Mouse (Mus musculus) bone marrow, adult 2 months (tissue): ENCODE measurements around the gene Ypel3. TPM values are rescaled to one million over a fixed set of nuclear protein-coding genes. Genes with fewer than 3 reads are reported as not detected.
"Not testable (repeated sequence)": the region's sequence is repeated elsewhere in the genome, so short reads cannot be mapped to it uniquely, and the experiment has no call there.

Experiments
- H3K27ac ChIP-seq: fragments of 200-500 bp; 2 replicates; pipeline ENCODE4 v1.5.1; 2012; ENCODE audit warnings: low read depth, mild to moderate bottlenecking, control low read depth, inconsistent platforms, low read length; ENCODE audit not compliant: control insufficient read depth, poor library complexity, insufficient read depth
- H3K4me1 ChIP-seq: fragments of 200-500 bp; 2 replicates; pipeline ENCODE4 v1.6.1; 2011; ENCODE audit warnings: low read length; ENCODE audit not compliant: control insufficient read depth, insufficient read depth
- H3K4me3 ChIP-seq: fragments of 200-500 bp; replicated peaks from 2 replicates; pipeline ENCODE3; 2011; ENCODE audit warnings: mild to moderate bottlenecking, low read depth, low read length, control low read depth; ENCODE audit not compliant: control insufficient read depth
- CTCF ChIP-seq: fragments of 200-500 bp; IDR thresholded peaks from 2 replicates; pipeline ENCODE4 v1.5.1; 2011; ENCODE audit warnings: low read length, control low read depth; ENCODE audit not compliant: control insufficient read depth, insufficient read depth
- POLR2A ChIP-seq: fragments of 200-500 bp; IDR thresholded peaks from 2 replicates; pipeline ENCODE4 v1.6.1; 2011; ENCODE audit warnings: low read depth, mild to moderate bottlenecking, control low read depth, low read length, borderline replicate concordance; ENCODE audit not compliant: control insufficient read depth
- WGBS: fragments of 180-500 bp; shearing (Covaris S2); methylation state at CpG from one replicate; pipeline ENCODE4 v1.1.7; 2018; 5-methylcytosine and 5-hydroxymethylcytosine counted together
- polyA plus RNA-seq: library from polyadenylated mRNA; stranded (reverse); fragments of >200 nt; gene quantifications from 2 replicates; pipeline ENCODE4 v1.2.4, GENCODE M21; 2011; ENCODE audit warnings: low replicate concordance; ENCODE audit not compliant: missing spikeins, insufficient read depth, insufficient read length

Ypel3 gene
- polyA plus RNA-seq = 236 and 411 TPM in 2 replicates

- Histone ChIP-seq H3K4me3 (peak within 1 kb of the TSS; percentile 83), H3K4me1 (peaks cover 10% of the 10 kb centered on the region), H3K27ac (peak within 1 kb of the TSS; percentile 88)
- WGBS = under 1% methylated on average over 36 of the region's 37 CpGs
- TF ChIP-seq POLR2A = peak; percentile 86; the same call in 1 of the 2 replicates
- TF ChIP-seq CTCF = no peak
Measured at GRCm38 (mm10) chr7:126776598-126777057, at the start of gene Ypel3. Gene Ypel3 (plus strand): TSS chr7:126776955.

GRCm38 (mm10) chr7:126730256-126730789 is 46.4 kb upstream of the Ypel3 start:
- H3K4me1 ChIP-seq, H3K27ac ChIP-seq, H3K4me3 ChIP-seq: not testable (repeated sequence)
- 70% methylated on average over 4 of the region's 4 CpGs for WGBS

- TF ChIP-seq POLR2A (no peak), CTCF (no peak)
- no peak overlapping the region for H3K4me3 ChIP-seq
- 60% methylated on average over 8 of the region's 8 CpGs for WGBS
- H3K27ac ChIP-seq = no peak overlapping the region
- H3K4me1 ChIP-seq = no peaks in the 10 kb centered on the region; the same call in 1 of the 2 replicates
Measured at GRCm38 (mm10) chr7:126736122-126736521, 40.6 kb upstream of the Ypel3 start.

- no peak overlapping the region for H3K27ac ChIP-seq
- TF ChIP-seq POLR2A (no peak), CTCF (no peak)
- H3K4me1 ChIP-seq = no peaks in the 10 kb centered on the region; the same call in 1 of the 2 replicates
- H3K4me3 ChIP-seq = no peak overlapping the region
- 82% methylated on average over 17 of the region's 17 CpGs for WGBS
Measured at GRCm38 (mm10) chr7:126739551-126739950, 37.2 kb upstream of the Ypel3 start.

GRCm38 (mm10) chr7:126740132-126740735 is 36.5 kb upstream of the Ypel3 start:
- TF ChIP-seq POLR2A = no peak
- TF ChIP-seq CTCF = no peak
- 78% methylated on average over 13 of the region's 13 CpGs for WGBS
- H3K4me1 ChIP-seq = no peaks in the 10 kb centered on the region; the same call in 1 of the 2 replicates
- H3K27ac ChIP-seq = no peak overlapping the region
- H3K4me3 ChIP-seq = no peak overlapping the region

- Histone ChIP-seq H3K4me3 (no peak overlapping the region), H3K4me1 (no peaks in the 10 kb centered on the region; the same call in 1 of the 2 replicates), H3K27ac (no peak overlapping the region)
- TF ChIP-seq POLR2A (no peak), CTCF (no peak)
- 43% methylated on average over 5 of the region's 5 CpGs for WGBS
Measured at GRCm38 (mm10) chr7:126740977-126741376, 35.8 kb upstream of the Ypel3 start.

GRCm38 (mm10) chr7:126741452-126741851 is 35.3 kb upstream of the Ypel3 start:
- 80% methylated on average over 5 of the region's 5 CpGs for WGBS
- Histone ChIP-seq H3K4me1 (no peaks in the 10 kb centered on the region; the same call in 1 of the 2 replicates), H3K27ac (no peak overlapping the region), H3K4me3 (no peak overlapping the region)
- no peak for TF ChIP-seq POLR2A

GRCm38 (mm10) chr7:126741964-126742482 is 34.7 kb upstream of the Ypel3 start:
- TF ChIP-seq POLR2A (no peak), CTCF (no peak)
- no peak overlapping the region for H3K4me3 ChIP-seq
- 87% methylated on average over 13 of the region's 13 CpGs for WGBS
- no peaks in the 10 kb centered on the region; the same call in 1 of the 2 replicates for H3K4me1 ChIP-seq
- H3K27ac ChIP-seq = no peak overlapping the region

- Histone ChIP-seq H3K27ac (peak overlapping the region; percentile 92), H3K4me1 (peaks cover 2% of the 10 kb centered on the region; the same call in 1 of the 2 replicates), H3K4me3 (peak overlapping the region; percentile 49)
- TF ChIP-seq POLR2A (no peak), CTCF (no peak)
- 19% methylated on average over 12 of the region's 12 CpGs for WGBS
Measured at GRCm38 (mm10) chr7:126746066-126746465, 30.7 kb upstream of the Ypel3 start.
